Mouse (Mus musculus) testis, adult 2 months (tissue): Measurements from ENCODE around the gene Hoxc10. TPM values are rescaled to one million over a fixed set of nuclear protein-coding genes. Genes with fewer than 3 reads are reported as not detected.

ENCODE experiments used
- H3K27ac ChIP-seq: fragments of 200-500 bp; 2 replicates; pipeline ENCODE4 v1.5.1; 2012; ENCODE audit warnings: low read depth, low read length; ENCODE audit not compliant: control insufficient read depth, insufficient read depth
- H3K27me3 ChIP-seq: fragments of 200-500 bp; 2 replicates; pipeline ENCODE4 v1.6.1; 2012; ENCODE audit warnings: mild to moderate bottlenecking, low read length, moderate library complexity; ENCODE audit not compliant: control insufficient read depth, insufficient read depth
- H3K36me3 ChIP-seq: fragments of 200-500 bp; 2 replicates; pipeline ENCODE4 v1.6.1; 2012; ENCODE audit warnings: mild to moderate bottlenecking, low read length; ENCODE audit not compliant: control insufficient read depth, insufficient read depth
- H3K4me1 ChIP-seq: fragments of 200-500 bp; 2 replicates; pipeline ENCODE4 v1.6.1; 2012; ENCODE audit warnings: low read length; ENCODE audit not compliant: control insufficient read depth, insufficient read depth
- H3K4me3 ChIP-seq: fragments of 200-500 bp; 2 replicates; pipeline ENCODE4 v1.5.1; 2012; ENCODE audit warnings: low read depth, mild to moderate bottlenecking, low read length, moderate library complexity, mixed read lengths; ENCODE audit not compliant: control insufficient read depth
- CTCF ChIP-seq: fragments of 200-500 bp; IDR thresholded peaks from 2 replicates; pipeline ENCODE4 v1.5.1; 2012; ENCODE audit warnings: low read depth, mild to moderate bottlenecking, inconsistent platforms, low read length, moderate library complexity; ENCODE audit not compliant: control insufficient read depth, insufficient read depth, insufficient replicate concordance
- POLR2A ChIP-seq: fragments of 200-500 bp; IDR thresholded peaks from 2 replicates; pipeline ENCODE4 v1.6.1; 2012; ENCODE audit warnings: low read depth, mild to moderate bottlenecking, inconsistent platforms, low read length, moderate library complexity; ENCODE audit not compliant: control insufficient read depth
- polyA plus RNA-seq: library from polyadenylated mRNA; depleted of rRNA; stranded (reverse); fragments of >200 nt; gene quantifications from 2 replicates; pipeline ENCODE4 v1.2.3, GENCODE M21; 2012; rRNA removed

The Hoxc10 gene
- polyA plus RNA-seq, 1 experiment: 0.31 TPM

GRCm38 (mm10) chr15:103018636-103019035 is 52.0 kb downstream of the Hoxc10 start, which contains the start of gene Hoxc4:
TSS of gene Hoxc4 (plus strand) at chr15:103018934.
- H3K27me3 ChIP-seq: peaks cover 2% of the 10 kb centered on the region; the same call in 1 of the 2 replicates
- TF ChIP-seq CTCF: no peak
- no peak for TF ChIP-seq POLR2A
- H3K27ac ChIP-seq: no peak within 1 kb of the TSS

DNA sequence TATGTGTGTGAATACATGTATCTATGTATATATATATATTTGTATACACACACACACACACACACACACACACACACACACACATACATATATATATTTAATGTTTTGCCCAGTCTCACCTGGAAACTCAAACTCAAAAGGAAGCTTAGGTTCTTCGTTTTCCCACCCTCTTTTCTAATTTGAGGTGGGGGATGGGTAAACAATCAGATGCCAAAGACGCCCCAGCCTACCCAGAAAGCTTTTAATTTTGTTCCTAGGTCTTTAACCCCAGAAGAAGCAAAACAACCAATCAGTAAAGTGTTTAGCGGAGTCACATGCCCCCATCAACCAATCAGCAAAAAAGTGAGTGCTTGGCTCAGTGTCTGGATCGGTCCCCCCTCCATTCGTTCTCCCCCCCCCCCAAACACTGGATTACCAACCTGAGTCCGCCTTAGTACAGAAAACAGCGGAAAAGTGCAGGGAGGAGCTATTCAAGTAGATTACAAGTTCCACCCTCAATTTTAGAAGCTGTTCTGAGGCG is 54.4 kb downstream of the Hoxc10 start:
- H3K27ac ChIP-seq: no peak overlapping the region
- H3K36me3 ChIP-seq: no peaks in the 10 kb centered on the region
- no peak for TF ChIP-seq CTCF
- no peak for TF ChIP-seq POLR2A
- no peak overlapping the region for H3K4me3 ChIP-seq
- no peaks in the 10 kb centered on the region for H3K27me3 ChIP-seq
- no peaks in the 10 kb centered on the region for H3K4me1 ChIP-seq

More at GRCm38 (mm10) chr15:103018636-103019035, 52.0 kb downstream of the Hoxc10 start, which contains the start of gene Hoxc4:
- Histone ChIP-seq H3K36me3 (no peaks in the 10 kb centered on the region), H3K4me1 (peaks cover 13% of the 10 kb centered on the region), H3K4me3 (no peak within 1 kb of the TSS)

Other genes with a start within 250 kb of the Hoxc10 start
- gene Calcoco1, start 244.6 kb upstream of the Hoxc10 start, polyA plus RNA-seq: 18.0 and 20.1 TPM in 2 replicates
- not detected in 2 replicates for gene Hoxc13, start 45.7 kb upstream of the Hoxc10 start, polyA plus RNA-seq
- not detected in 2 replicates for gene Hoxc12, start 30.0 kb upstream of the Hoxc10 start, polyA plus RNA-seq
- not detected in 2 replicates for gene Hoxc11, start 12.4 kb upstream of the Hoxc10 start, polyA plus RNA-seq
- gene Hoxc5, start 647 bp downstream of the Hoxc10 start, polyA plus RNA-seq: 0.53 and 0.66 TPM in 2 replicates
- 2.1 and 2.6 TPM in 2 replicates for gene Hoxc9, start 9.6 kb downstream of the Hoxc10 start, polyA plus RNA-seq
- gene Hoxc8, start 23.8 kb downstream of the Hoxc10 start, polyA plus RNA-seq: 0.15 and 0.34 TPM in 2 replicates
- gene Hoxc6, start 31.5 kb downstream of the Hoxc10 start, polyA plus RNA-seq: 1.0 and 1.1 TPM in 2 replicates
- 0.33 and 0.36 TPM in 2 replicates for gene Hoxc4, start 52.1 kb downstream of the Hoxc10 start, polyA plus RNA-seq
- gene Smug1, start 200.3 kb downstream of the Hoxc10 start, polyA plus RNA-seq: 3.4 and 3.8 TPM in 2 replicates